In the genomic region with DNA sequence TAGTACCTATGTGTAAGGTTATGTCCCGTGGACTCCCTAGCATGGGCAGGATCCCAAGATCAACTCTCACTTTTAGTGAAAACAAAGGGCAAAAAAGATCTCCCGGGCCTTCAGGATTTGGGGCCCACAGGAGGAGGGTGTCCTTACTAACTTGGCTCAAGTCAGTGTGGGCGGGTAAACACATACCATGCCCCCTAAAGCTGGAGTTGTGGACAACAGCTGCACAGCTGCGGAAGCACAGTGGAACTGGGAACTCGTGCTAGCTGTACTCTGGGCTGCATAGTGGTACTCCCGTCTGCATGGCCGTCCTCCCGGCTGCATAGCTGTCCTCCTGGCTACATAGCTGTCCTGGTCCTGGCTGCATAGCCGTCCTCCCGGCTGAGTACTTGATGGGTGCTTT, we compare ENCODE assay signal across 10 mouse cellular contexts. TPM values are rescaled to one million over a fixed set of nuclear protein-coding genes. Genes with fewer than 3 reads are reported as not detected.
DNase-seq lines count a peak whose midpoint lies in the region; ATAC-seq lines count a peak whose summit lies in the region.
"Had no signal": no experiment of that assay in that cellular context is flagged by ENCODE, and none has a peak within 500 bp of the region (broad histone marks: within the 10 kb centered on the region; RNA-seq: fewer than 3 reads in every experiment).

No protein-coding gene starts in this region.

- peak overlapping the region; percentile 71 for H3K27ac ChIP-seq in kidney, embryonic 14.5 days (ENCODE audit: low read depth, low read length)
- peak overlapping the region; percentile 92 for H3K27ac ChIP-seq in hindbrain, embryonic 12.5 days
- H3K27ac ChIP-seq in midbrain, embryonic 12.5 days (replicated peaks): peak overlapping the region; percentile 90

- H3K4me1 ChIP-seq in kidney, embryonic 14.5 days (ENCODE audit: control insufficient read depth, insufficient read depth, low read length): peaks cover 38% of the 10 kb centered on the region; the same call in 1 of the 2 replicates
- H3K4me1 ChIP-seq in hindbrain, embryonic 12.5 days: peaks cover 64% of the 10 kb centered on the region
- H3K4me1 ChIP-seq in midbrain, embryonic 12.5 days: peaks cover 60% of the 10 kb centered on the region

- peaks cover 14% of the 10 kb centered on the region; the same call in 1 of the 2 replicates for H3K27me3 ChIP-seq in kidney, embryonic 14.5 days (ENCODE audit: control insufficient read depth, insufficient read depth, low read length)
- H3K27me3 ChIP-seq in hindbrain, embryonic 12.5 days: peaks cover 26% of the 10 kb centered on the region
- peaks cover 36% of the 10 kb centered on the region for H3K27me3 ChIP-seq in midbrain, embryonic 12.5 days
- H3K27me3 ChIP-seq: Patski had no signal

- H3K9ac ChIP-seq in kidney, embryonic 14.5 days (ENCODE audit: low read depth, low read length): peak overlapping the region; percentile 19; the same call in 1 of the 2 replicates
- no peak overlapping the region for H3K9ac ChIP-seq in hindbrain, embryonic 12.5 days
- H3K9ac ChIP-seq in midbrain, embryonic 12.5 days (replicated peaks): no peak overlapping the region

- H3K4me2 ChIP-seq in kidney, embryonic 14.5 days (replicated peaks; ENCODE audit: low read depth, low read length): no peak overlapping the region
- H3K4me2 ChIP-seq in hindbrain, embryonic 12.5 days (replicated peaks): 0 out of 2 replicates have a peak overlapping the region, but pooled peaks have one; percentile 53
- H3K4me2 ChIP-seq in midbrain, embryonic 12.5 days (replicated peaks): peak overlapping the region; percentile 57; the same call in 1 of the 2 replicates

- intact Hi-C loops in gastrocnemius, postnatal 36 days (cut with DNase I): no loop called here

- H3K4me3 ChIP-seq in kidney, embryonic 14.5 days (ENCODE audit: low read length): no peak overlapping the region
- no peak overlapping the region for H3K4me3 ChIP-seq in hindbrain, embryonic 12.5 days
- H3K4me3 ChIP-seq in midbrain, embryonic 12.5 days: no peak overlapping the region

- DNase-seq in kidney, adult 9 months: no peak
- DNase-seq in MN1 (ENCODE audit: low spot score): peak; percentile 32
- no peak for DNase-seq in gastrocnemius, postnatal 36 days
- DNase-seq in cerebellum, postnatal 4 days (ENCODE audit: low spot score in 2 of 2): no peak

- 54% methylated on average over 10 of the region's 10 CpGs for WGBS in kidney, embryonic 14.5 days
- 67% methylated on average over 10 of the region's 10 CpGs for WGBS in hindbrain, embryonic 12.5 days
- 59% methylated on average over 10 of the region's 10 CpGs for WGBS in midbrain, embryonic 12.5 days

- ATAC-seq in kidney, embryonic 14.5 days (ENCODE audit: low FRiP score, low TSS enrichment): peak; percentile 17
- no peak for ATAC-seq in hindbrain, embryonic 12.5 days (ENCODE audit: low FRiP score)
- ATAC-seq in midbrain, embryonic 12.5 days (ENCODE audit: low FRiP score, low read depth): no peak; the same call in 1 of the 2 replicates
- ATAC-seq in inflammation-experienced regulatory T-cells, adult 6 months: no peak

- no peaks in the 10 kb centered on the region for H3K9me3 ChIP-seq in kidney, embryonic 14.5 days (ENCODE audit: control insufficient read depth, low read length)
- H3K9me3 ChIP-seq in hindbrain, embryonic 12.5 days (replicated peaks): no peaks in the 10 kb centered on the region
- H3K9me3 ChIP-seq in midbrain, embryonic 12.5 days: no peaks in the 10 kb centered on the region

- H3K36me3 ChIP-seq in kidney, embryonic 14.5 days (ENCODE audit: control insufficient read depth, insufficient read depth, low read length): no peaks in the 10 kb centered on the region
- H3K36me3 ChIP-seq in hindbrain, embryonic 12.5 days: no peaks in the 10 kb centered on the region
- no peaks in the 10 kb centered on the region for H3K36me3 ChIP-seq in midbrain, embryonic 12.5 days

RNA-seq across cellular contexts. Expression of gene Cygb, which starts 4.1 kb away (rescaled TPM):
- 11.0 and 11.3 TPM in 2 replicates for polyA plus RNA-seq in kidney, embryonic 14.5 days (2014; fragmentation: Nextera tagmentation; extraction: Ambion mirVana)
- polyA plus RNA-seq in hindbrain, embryonic 12.5 days (2016; fragmentation: Nextera tagmentation; extraction: Ambion mirVana): 4.5 and 5.9 TPM in 2 replicates
- polyA plus RNA-seq in midbrain, embryonic 12.5 days (2016; fragmentation: Nextera tagmentation; extraction: Ambion mirVana): 2.8 and 3.5 TPM in 2 replicates
- under 1 TPM in 2 of 3 experiments, not detected in 1; 0.24 to 0.32 TPM for polyA plus RNA-seq in inflammation-experienced regulatory T-cells, adult 6 months (2017; shearing (Covaris generic))
- total RNA-seq in gastrocnemius, postnatal 36 days (2021): 10 to 100 TPM in 1 of 2 experiments, 1 to 10 TPM in 1; 8.4 to 13.6 TPM
- total RNA-seq: hematopoietic stem cell, adult 5-6 weeks had no signal

RNA-seq across cellular contexts. Expression of gene Prcd, which starts 4.9 kb away (rescaled TPM):
- polyA plus RNA-seq in kidney, embryonic 14.5 days (2014; fragmentation: Nextera tagmentation; extraction: Ambion mirVana): 1.1 and 1.4 TPM in 2 replicates
- polyA plus RNA-seq in hindbrain, embryonic 12.5 days (2016; fragmentation: Nextera tagmentation; extraction: Ambion mirVana): 0.34 and 0.43 TPM in 2 replicates
- 0.37 and 0.63 TPM in 2 replicates for polyA plus RNA-seq in midbrain, embryonic 12.5 days (2016; fragmentation: Nextera tagmentation; extraction: Ambion mirVana)
- not detected for polyA plus RNA-seq in inflammation-experienced regulatory T-cells, adult 6 months (2017; shearing (Covaris generic))
- under 1 TPM; 0.46 to 0.74 TPM for total RNA-seq in gastrocnemius, postnatal 36 days (2021)

RNA-seq across cellular contexts. Expression of gene Rhbdf2, which starts 31.4 kb away (rescaled TPM):
- polyA plus RNA-seq in kidney, embryonic 14.5 days (2014; fragmentation: Nextera tagmentation; extraction: Ambion mirVana): 5.4 and 7.2 TPM in 2 replicates
- 3.7 and 4.5 TPM in 2 replicates for polyA plus RNA-seq in hindbrain, embryonic 12.5 days (2016; fragmentation: Nextera tagmentation; extraction: Ambion mirVana)
- polyA plus RNA-seq in midbrain, embryonic 12.5 days (2016; fragmentation: Nextera tagmentation; extraction: Ambion mirVana): 1.1 and 1.8 TPM in 2 replicates
- 1 to 10 TPM; 3.4 to 9.3 (median 3.9) TPM for polyA plus RNA-seq in inflammation-experienced regulatory T-cells, adult 6 months (2017; shearing (Covaris generic))
- 10 to 100 TPM in 1 of 2 experiments, 1 to 10 TPM in 1; 9.4 to 10.2 TPM for total RNA-seq in gastrocnemius, postnatal 36 days (2021)
